Mouse (Mus musculus) myocyte (in vitro differentiated cells): ENCODE measurements around the gene Mchr1.

Experiments
- MYOG ChIP-seq, 3 experiments: IDR thresholded peaks; one replicate each; pipeline ENCODE4 v1.6.1; 2011; ENCODE audit warnings: control low read depth in 2 of 3, low read depth in 2 of 3, mild to moderate bottlenecking in 2 of 3; ENCODE audit not compliant: insufficient read length in 2 of 3, control insufficient read depth in 1 of 3, insufficient read depth in 1 of 3
- POLR2A ChIP-seq: IDR thresholded peaks from one replicate; pipeline ENCODE4 v1.6.1; 2011; ENCODE audit warnings: low read depth, mild to moderate bottlenecking, control low read depth, moderate library complexity; ENCODE audit not compliant: insufficient read length
- POLR2AphosphoS2 ChIP-seq: IDR thresholded peaks from one replicate; pipeline ENCODE4 v1.6.1; 2011; ENCODE audit warnings: low read depth, control low read depth; ENCODE audit not compliant: insufficient read length
- TCF12 ChIP-seq: IDR thresholded peaks from one replicate; pipeline ENCODE4 v1.6.1; 2011; ENCODE audit warnings: mild to moderate bottlenecking, control low read depth; ENCODE audit not compliant: poor library complexity, insufficient read depth, severe bottlenecking
- TCF3 ChIP-seq: IDR thresholded peaks from one replicate; pipeline ENCODE4 v1.6.1; 2011; ENCODE audit warnings: low read depth, control low read depth; ENCODE audit not compliant: insufficient read length
- USF1 ChIP-seq: IDR thresholded peaks from one replicate; pipeline ENCODE4 v1.6.1; 2011; ENCODE audit warnings: low read depth, mild to moderate bottlenecking, control low read depth, moderate library complexity

- no peak for TF ChIP-seq POLR2AphosphoS2
- TF ChIP-seq POLR2A, result no peak
- no peak for TF ChIP-seq TCF3
- no peak for TF ChIP-seq MYOG (IDR thresholded peaks at IDR 0.05; ENCODE audit: control insufficient read depth in 1 of 3, insufficient read depth in 1 of 3, insufficient read length in 2 of 3, low read depth in 2 of 3)
- TF ChIP-seq TCF12, result no peak
- TF ChIP-seq USF1, result no peak
Measured at GRCm38 (mm10) chr15:81237471-81237870, 2.2 kb downstream of the Mchr1 start.
